Mouse (Mus musculus) MEL (cell line): ENCODE measurements around the gene Abhd12. TPM values are rescaled to one million over a fixed set of nuclear protein-coding genes. Genes with fewer than 3 reads are reported as not detected.
A peak's percentile ranks its signal among the peaks of the same experiment; 100 is the strongest.
"Not testable (repeated sequence)": the region's sequence is repeated elsewhere in the genome, so short reads cannot be mapped to it uniquely, and the experiment has no call there.

Experiments used
- DNase-seq: peaks from one replicate; pipeline ENCODE4 v3.0.0; 2011; ENCODE audit warnings: low read depth, low spot score
- H3K27ac ChIP-seq: 2 replicates; pipeline ENCODE4 v1.5.1; 2012; ENCODE audit warnings: low read depth, mild to moderate bottlenecking, control low read depth, low read length, moderate library complexity; ENCODE audit not compliant: control insufficient read depth
- H3K27me3 ChIP-seq, 2 experiments: fragments of 150-350 bp in 1 of 2; sonication (generic) in 1 of 2; 2 replicates each; pipeline ENCODE4 v1.6.1; 2012; ENCODE audit warnings: low read length in 2 of 2, mild to moderate bottlenecking in 2 of 2, improper control_type of control experiment in 1 of 2, moderate library complexity in 1 of 2; ENCODE audit not compliant: insufficient read depth in 2 of 2, control insufficient read depth in 1 of 2
- H3K36me3 ChIP-seq, 2 experiments: 2 replicates each; pipeline ENCODE4 v1.6.1; 2012 to 2014; ENCODE audit warnings: low read length in 2 of 2, improper control_type of control experiment in 1 of 2, inconsistent platforms in 1 of 2, mild to moderate bottlenecking in 1 of 2; ENCODE audit not compliant: insufficient read depth in 2 of 2, control insufficient read depth in 1 of 2
- H3K4me1 ChIP-seq, 2 experiments: fragments of 150-350 bp in 1 of 2; sonication (generic) in 1 of 2; 2 replicates each; pipeline ENCODE4 v1.6.1; 2012; ENCODE audit warnings: low read length in 2 of 2, improper control_type of control experiment in 1 of 2, mild to moderate bottlenecking in 1 of 2; ENCODE audit not compliant: insufficient read depth in 2 of 2, control insufficient read depth in 1 of 2
- H3K4me3 ChIP-seq, 2 experiments: fragments of 150-350 bp in 1 of 2; sonication (generic) in 1 of 2; 2 replicates each; pipeline ENCODE4 v1.5.1; 2012; ENCODE audit warnings: low read depth in 2 of 2, low read length in 2 of 2, mild to moderate bottlenecking in 2 of 2, moderate library complexity in 2 of 2, control low read depth in 1 of 2, improper control_type of control experiment in 1 of 2; ENCODE audit not compliant: control insufficient read depth in 1 of 2, insufficient read depth in 1 of 2
- H3K79me2 ChIP-seq: 2 replicates; pipeline ENCODE4 v1.6.1; 2012; ENCODE audit warnings: mild to moderate bottlenecking, low read length, moderate library complexity; ENCODE audit not compliant: control insufficient read depth, poor library complexity, insufficient read depth
- H3K9ac ChIP-seq: 2 replicates; pipeline ENCODE4 v1.6.1; 2012; ENCODE audit warnings: low read depth, mild to moderate bottlenecking, control low read depth, low read length, moderate library complexity; ENCODE audit not compliant: control insufficient read depth, poor library complexity, severe bottlenecking
- H3K9me3 ChIP-seq: fragments of 150-350 bp; sonication (generic); replicated peaks from 2 replicates; pipeline ENCODE4 v1.6.1; 2012; ENCODE audit warnings: mild to moderate bottlenecking, low read length, improper control_type of control experiment, moderate library complexity; ENCODE audit not compliant: insufficient read depth
- CHD1 ChIP-seq: IDR thresholded peaks from 2 replicates; pipeline ENCODE4 v1.6.1; 2012; ENCODE audit warnings: low read depth, mild to moderate bottlenecking, inconsistent platforms, low read length, improper control_type of control experiment
- CHD2 ChIP-seq: IDR thresholded peaks from 2 replicates; pipeline ENCODE4 v1.6.1; 2011; ENCODE audit warnings: low read length, improper control_type of control experiment
- CTCF ChIP-seq, 3 experiments: IDR thresholded peaks in 2 of 3; conservative IDR thresholded peaks in 1 of 3; 2 replicates each; pipeline ENCODE4 v1.5.1; 2011 to 2012; ENCODE audit warnings: low read length in 3 of 3, low read depth in 2 of 3, mild to moderate bottlenecking in 2 of 3, improper control_type of control experiment in 1 of 3, inconsistent platforms in 1 of 3, mixed read lengths in 1 of 3, moderate library complexity in 1 of 3; ENCODE audit not compliant: control insufficient read depth in 1 of 3, insufficient read depth in 1 of 3, poor library complexity in 1 of 3, severe bottlenecking in 1 of 3
- E2F4 ChIP-seq: IDR thresholded peaks from 2 replicates; pipeline ENCODE4 v1.6.1; 2011; ENCODE audit warnings: low read depth, low read length, improper control_type of control experiment, borderline replicate concordance
- ELF1 ChIP-seq: IDR thresholded peaks from 2 replicates; pipeline ENCODE4 v1.6.1; 2014; ENCODE audit warnings: low read depth, mild to moderate bottlenecking, inconsistent platforms, low read length, improper control_type of control experiment, moderate library complexity
- EP300 ChIP-seq, 2 experiments: IDR thresholded peaks; 2 replicates each; pipeline ENCODE4 v1.6.1; 2011; ENCODE audit warnings: improper control_type of control experiment in 2 of 2, low read length in 2 of 2, low read depth in 1 of 2, mild to moderate bottlenecking in 1 of 2
- HCFC1 ChIP-seq: IDR thresholded peaks from 2 replicates; pipeline ENCODE4 v1.6.1; 2012; ENCODE audit warnings: low read depth, mild to moderate bottlenecking, inconsistent platforms, low read length, improper control_type of control experiment, moderate library complexity
- MYC ChIP-seq: IDR thresholded peaks from 2 replicates; pipeline ENCODE4 v1.6.1; 2011; ENCODE audit warnings: low read depth, mild to moderate bottlenecking, low read length, improper control_type of control experiment, moderate library complexity
- POLR2A ChIP-seq, 2 experiments: IDR thresholded peaks; 2 replicates each; pipeline ENCODE4 v1.6.1; 2011 to 2012; ENCODE audit warnings: low read length in 2 of 2, mild to moderate bottlenecking in 2 of 2, control low read depth in 1 of 2, improper control_type of control experiment in 1 of 2, low read depth in 1 of 2, moderate library complexity in 1 of 2; ENCODE audit not compliant: control insufficient read depth in 1 of 2, insufficient read depth in 1 of 2, poor library complexity in 1 of 2
- POLR2AphosphoS2 ChIP-seq: IDR thresholded peaks from 2 replicates; pipeline ENCODE4 v1.6.1; 2011; ENCODE audit warnings: low read length, improper control_type of control experiment
- POLR2AphosphoS5 ChIP-seq: IDR thresholded peaks from 2 replicates; pipeline ENCODE4 v1.6.1; 2012; ENCODE audit warnings: low read depth, borderline replicate concordance, mild to moderate bottlenecking, inconsistent platforms, low read length, moderate library complexity, mixed read lengths
- RAD21 ChIP-seq: IDR thresholded peaks from 2 replicates; pipeline ENCODE4 v1.6.1; 2011; ENCODE audit warnings: mild to moderate bottlenecking, low read depth, low read length, improper control_type of control experiment
- RCOR1 ChIP-seq: IDR thresholded peaks from 2 replicates; pipeline ENCODE4 v1.6.1; 2012; ENCODE audit warnings: low read depth, mild to moderate bottlenecking, inconsistent platforms, low read length, improper control_type of control experiment
- SIN3A ChIP-seq: IDR thresholded peaks from 2 replicates; pipeline ENCODE4 v1.6.1; 2012; ENCODE audit warnings: low read length, improper control_type of control experiment, inconsistent platforms
- TAL1 ChIP-seq: IDR thresholded peaks from 2 replicates; pipeline ENCODE4 v1.6.1; 2012; ENCODE audit warnings: mild to moderate bottlenecking, inconsistent platforms, low read length, moderate library complexity, mixed read lengths
- UBTF ChIP-seq: IDR thresholded peaks from 2 replicates; pipeline ENCODE4 v1.6.1; 2012; ENCODE audit warnings: low read depth, mild to moderate bottlenecking, inconsistent platforms, low read length, improper control_type of control experiment, moderate library complexity, borderline replicate concordance; ENCODE audit not compliant: insufficient read depth
- USF1 ChIP-seq: IDR thresholded peaks from 2 replicates; pipeline ENCODE4 v1.6.1; 2014; ENCODE audit warnings: low read depth, mild to moderate bottlenecking, inconsistent platforms, low read length, improper control_type of control experiment, moderate library complexity
- ZC3H11A ChIP-seq: IDR thresholded peaks from 2 replicates; pipeline ENCODE4 v1.6.1; 2012; ENCODE audit warnings: low read depth, mild to moderate bottlenecking, inconsistent platforms, low read length, improper control_type of control experiment
- ZNF384 ChIP-seq: IDR thresholded peaks from 2 replicates; pipeline ENCODE4 v1.6.1; 2012; ENCODE audit warnings: low read depth, mild to moderate bottlenecking, inconsistent platforms, low read length, improper control_type of control experiment
- polyA plus RNA-seq, 2 experiments: library from polyadenylated mRNA; stranded (reverse) in 1 of 2; unstranded in 1 of 2; fragments of >175 nt in 1 of 2; fragments of >200 nt in 1 of 2; gene quantifications; 2 replicates each; pipeline versions ENCODE4 v1.2.1 to v1.2.4; 2012; ENCODE audit warnings: low replicate concordance in 2 of 2, low read depth in 1 of 2; ENCODE audit not compliant: insufficient read length in 2 of 2, insufficient read depth in 1 of 2, missing spikeins in 1 of 2
- total RNA-seq: library from RNA; depleted of rRNA; stranded (reverse); fragments of 300-350 nt; gene quantifications from 2 replicates; pipeline ENCODE4 v1.2.3, GENCODE M21; 2012

Abhd12 gene
- total and polyA plus RNA-seq, 3 experiments, result 23.7 to 29.4 TPM; not detected in 1

- TF ChIP-seq E2F4 (peak; percentile 96), MYC (peak; percentile 65; the same call in 1 of the 2 replicates), POLR2A (IDR thresholded peaks at IDR 0.05; ENCODE audit: control insufficient read depth in 1 of 2, insufficient read depth in 1 of 2, low read depth in 1 of 2, low read length in 2 of 2, poor library complexity in 1 of 2) (peak; percentile 60 to 79; a peak in 3 of 4 replicates), SIN3A (peak; percentile 93), POLR2AphosphoS2 (peak; percentile 53; the same call in 1 of the 2 replicates), EP300 (IDR thresholded peaks at IDR 0.05; ENCODE audit: low read depth in 1 of 2, low read length in 2 of 2) (peak; percentile 40 to 55), ZC3H11A (no peak), POLR2AphosphoS5 (no peak), RAD21 (no peak), CHD2 (no peak), HCFC1 (peak; percentile 83), UBTF (no peak), CTCF (IDR thresholded peaks at IDR 0.05 in 2 of 3, conservative IDR thresholded peaks at IDR 0.05 in 1 of 3; ENCODE audit: control insufficient read depth in 1 of 3, insufficient read depth in 1 of 3, low read depth in 2 of 3, low read length in 3 of 3, poor library complexity in 1 of 3, severe bottlenecking in 1 of 3) (no peak), ELF1 (no peak)
Measured at GRCm38 (mm10) chr2:150909429-150910039, 5.0 kb upstream of the Abhd12 start (continued).

- DNase-seq, H3K9me3 ChIP-seq, H3K27me3 ChIP-seq, H3K4me1 ChIP-seq: not testable (repeated sequence)
- Histone ChIP-seq H3K27ac (peak overlapping the region; percentile 64), H3K36me3 (peaks cover 0 to 11% of the 10 kb centered on the region in 2 experiments; a peak in 2 of 4 replicates), H3K9ac (peak overlapping the region; percentile 81), H3K79me2 (peaks cover 13% of the 10 kb centered on the region), H3K4me3 (peak overlapping the region; percentile 41 to 91)
- TF ChIP-seq ZNF384 (0 out of 2 replicates have a peak, but pooled peaks have one; percentile 20), CHD1 (0 out of 2 replicates have a peak, but pooled peaks have one; percentile 28), MYC (peak; percentile 35)
Measured at GRCm38 (mm10) chr2:150908881-150909280, 4.3 kb upstream of the Abhd12 start.

- Histone ChIP-seq H3K27me3 (no peaks in the 10 kb centered on the region), H3K27ac (peak within 1 kb of the TSS; percentile 96)
- TF ChIP-seq RCOR1 (0 out of 2 replicates have a peak, but pooled peaks have one; percentile 18), TAL1 (no peak), USF1 (no peak), CHD1 (0 out of 2 replicates have a peak, but pooled peaks have one; percentile 38), POLR2AphosphoS5 (peak; percentile 76; the same call in 1 of the 2 replicates)
Measured at GRCm38 (mm10) chr2:150904936-150905450, 452 bp upstream of the Abhd12 start, which contains the start of gene Gins1. Gene Gins1 (plus strand): TSS chr2:150905400.

More at GRCm38 (mm10) chr2:150904936-150905450, 452 bp upstream of the Abhd12 start, which contains the start of gene Gins1:
- peak within 1 kb of the TSS; percentile 95 to 98 for H3K4me3 ChIP-seq
- DNase-seq, result no peak
- H3K36me3 ChIP-seq, result peaks cover 0 to 10% of the 10 kb centered on the region in 2 experiments; a peak in 2 of 4 replicates
- H3K79me2 ChIP-seq, result peaks cover 12% of the 10 kb centered on the region
- H3K9ac ChIP-seq, result peak within 1 kb of the TSS; percentile 98
- peaks cover 2 to 4% of the 10 kb centered on the region in 2 experiments; a peak in 2 of 4 replicates for H3K4me1 ChIP-seq
- no peaks in the 10 kb centered on the region for H3K9me3 ChIP-seq
